Mouse (Mus musculus) layer of hippocampus, adult 9-10 months (tissue): Measurements from ENCODE around the gene Drap1.

ENCODE experiments used
- DNase-seq: peaks from one replicate; pipeline ENCODE4 v3.0.0; 2022; ENCODE audit warnings: low spot score

The Drap1 gene

DNA sequence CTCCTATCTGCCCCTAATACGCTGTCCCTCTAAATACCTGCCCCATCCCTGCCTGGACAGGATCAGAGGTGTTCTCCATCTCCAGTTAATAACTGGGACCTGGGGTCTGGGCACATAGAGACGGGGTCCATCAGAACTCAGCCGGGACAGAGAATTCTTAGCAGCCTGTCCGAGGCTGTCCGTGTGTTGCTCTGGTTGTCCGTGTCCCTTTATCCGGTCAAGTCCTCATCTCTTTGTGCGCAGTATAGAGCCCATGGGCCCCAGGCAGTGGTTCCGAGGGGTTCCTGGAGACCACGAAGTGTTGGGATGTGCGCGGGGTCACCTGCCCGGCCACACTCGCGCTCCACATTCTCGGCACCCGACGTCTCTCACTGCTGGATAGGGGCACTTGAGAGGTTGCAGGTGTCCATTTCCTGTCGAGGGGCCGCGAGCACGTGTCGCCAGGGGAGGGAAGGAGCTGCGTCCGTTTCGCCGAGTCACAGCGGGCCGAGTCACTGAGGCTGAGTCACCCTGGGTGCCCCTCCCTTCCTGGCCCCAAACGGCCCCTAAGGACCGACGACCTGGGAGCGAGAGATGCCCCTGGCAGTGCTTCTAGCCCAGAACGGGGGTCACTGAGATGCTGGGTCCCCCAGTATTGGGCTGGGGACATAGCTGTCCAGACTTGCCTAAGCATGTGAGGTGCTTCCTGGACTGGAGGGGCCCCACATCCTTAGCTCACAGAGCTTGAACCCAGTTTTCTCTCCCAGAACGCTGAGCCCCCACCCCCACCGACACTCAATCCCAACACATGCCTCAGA is 23.8 kb upstream of the Drap1 start:
- no peak for DNase-seq

DNA sequence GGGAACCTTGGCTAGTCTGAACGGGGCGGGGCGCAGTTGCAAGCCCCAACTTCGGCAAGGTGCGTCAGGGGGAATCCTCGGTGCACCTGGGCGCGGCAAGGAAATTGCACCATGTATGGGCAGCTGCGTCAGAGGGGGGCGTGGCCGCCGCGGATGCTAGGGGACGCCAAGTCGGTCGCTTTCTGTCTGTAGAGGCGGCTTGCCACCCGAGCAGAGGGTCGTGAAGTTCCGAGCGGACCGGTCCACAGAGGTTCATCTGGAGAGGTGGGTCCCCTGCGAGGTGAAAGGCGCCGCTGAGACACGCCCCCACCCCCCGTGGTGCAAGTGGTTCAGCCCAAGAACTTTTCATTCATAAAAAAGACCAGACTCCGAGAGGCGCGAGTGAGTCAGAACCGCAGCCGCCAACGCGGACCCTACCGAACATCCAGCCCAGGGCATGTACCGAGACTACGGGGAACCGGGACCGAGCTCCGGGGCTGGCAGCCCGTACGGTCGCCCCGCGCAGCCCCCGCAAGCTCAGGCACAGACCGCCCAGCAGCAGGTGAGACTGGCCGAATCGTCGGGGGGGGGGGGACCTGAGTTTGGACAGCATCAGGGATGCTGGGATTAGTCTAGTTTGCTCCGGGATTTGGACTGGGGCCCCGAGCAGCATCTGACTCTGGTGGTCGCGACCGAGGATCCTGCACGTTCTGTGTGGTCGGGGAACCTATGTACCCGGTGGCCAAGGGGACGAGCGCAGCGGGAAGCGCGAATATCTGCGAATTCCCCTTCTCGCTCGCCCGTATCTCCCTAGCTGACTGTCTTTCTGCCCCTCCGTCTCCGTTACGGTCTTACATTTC is 23.0 kb upstream of the Drap1 start, which contains the start of gene Fosl1:
Fosl1 (plus strand) TSS at position 33 of the 839 bp plus-strand sequence.
- DNase-seq, result no peak

- no peak for DNase-seq
Measured at GRCm38 (mm10) chr19:5445747-5446146, 21.0 kb upstream of the Drap1 start.

GRCm38 (mm10) chr19:5444954-5445353 is 20.2 kb upstream of the Drap1 start:
- DNase-seq, result no peak

DNA sequence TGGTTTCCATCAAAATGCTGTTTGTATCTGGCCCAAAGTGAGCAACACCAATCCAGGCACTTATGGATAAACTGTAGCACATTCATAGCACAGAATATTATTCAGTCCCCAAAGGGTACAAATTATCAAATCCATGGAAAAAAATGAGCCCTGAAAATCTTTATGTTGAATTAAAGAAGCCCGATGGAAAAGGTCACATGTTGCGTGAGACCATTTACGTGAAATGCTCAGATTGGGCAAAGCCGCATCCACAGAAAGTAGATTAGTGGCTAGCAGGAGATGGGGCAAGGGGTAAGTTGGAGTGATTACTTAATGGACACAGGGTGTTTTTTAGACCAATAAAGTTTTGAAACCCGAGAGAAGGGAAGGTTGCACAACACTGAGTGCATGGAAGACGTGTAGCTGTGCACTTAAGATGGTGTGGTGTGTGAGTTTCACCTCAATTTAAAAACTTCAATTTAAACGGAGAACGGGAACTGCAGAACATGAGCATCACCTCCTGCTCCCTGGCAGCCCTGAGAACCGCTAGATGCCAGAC is 19.7 kb upstream of the Drap1 start:
- no peak for DNase-seq

- no peak for DNase-seq
Measured at GRCm38 (mm10) chr19:5433951-5434350, 9.2 kb upstream of the Drap1 start.

- DNase-seq, result no peak
Measured at GRCm38 (mm10) chr19:5432992-5433852, 8.4 kb upstream of the Drap1 start.

DNA sequence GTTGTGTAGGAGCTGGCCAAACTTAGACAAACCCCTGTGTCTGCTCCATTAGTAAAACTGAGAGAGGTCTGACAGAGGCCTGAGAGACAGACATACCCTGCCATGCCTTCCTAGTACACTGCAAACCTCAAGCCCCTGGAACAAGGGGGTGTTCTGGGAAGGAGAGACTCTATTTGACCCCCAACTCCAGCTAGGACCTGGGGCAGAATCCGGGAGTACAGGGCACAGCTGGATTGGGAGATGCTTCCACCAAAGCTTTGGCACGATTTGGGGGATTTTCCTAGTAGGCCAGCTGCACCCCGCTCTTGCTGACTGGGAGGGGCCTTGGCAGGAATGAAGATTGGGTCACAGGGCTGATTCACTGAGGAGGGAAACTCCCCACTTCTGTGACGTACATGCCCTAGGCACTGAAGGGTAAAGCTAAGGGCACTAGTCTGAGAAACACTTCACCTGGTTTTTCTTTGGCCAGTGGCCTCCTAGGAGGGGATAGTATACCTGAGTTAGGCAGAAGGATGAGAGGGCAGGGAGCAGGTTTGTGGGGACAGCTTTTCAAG is 7.2 kb upstream of the Drap1 start:
- DNase-seq, result no peak

- DNase-seq, result no peak
Measured at GRCm38 (mm10) chr19:5430408-5430807, 5.6 kb upstream of the Drap1 start.

DNA sequence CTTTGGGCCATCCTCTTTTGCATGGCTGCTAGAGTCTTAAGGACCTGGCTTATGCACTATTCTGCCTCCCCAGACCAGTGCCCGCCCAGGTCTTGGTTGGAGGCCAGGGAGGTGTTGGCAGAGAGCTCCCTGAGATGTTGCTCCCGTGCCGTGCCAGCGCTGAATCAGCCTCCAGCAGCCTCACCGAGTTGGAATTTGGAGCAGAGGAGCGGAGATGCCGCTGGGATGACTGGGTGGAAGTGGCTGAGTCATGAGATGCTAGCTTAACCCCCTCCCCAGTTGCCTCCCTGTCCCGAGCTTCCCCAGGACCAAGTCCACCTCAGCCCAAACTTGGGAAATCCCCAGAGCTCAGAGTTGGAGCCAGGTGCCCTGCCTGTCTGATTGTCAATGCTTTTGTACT is 5.0 kb upstream of the Drap1 start:
- DNase-seq, result no peak

GRCm38 (mm10) chr19:5429219-5429618 is 4.4 kb upstream of the Drap1 start:
- no peak for DNase-seq

GRCm38 (mm10) chr19:5428083-5428482 is 3.3 kb upstream of the Drap1 start:
- DNase-seq, result no peak

DNA sequence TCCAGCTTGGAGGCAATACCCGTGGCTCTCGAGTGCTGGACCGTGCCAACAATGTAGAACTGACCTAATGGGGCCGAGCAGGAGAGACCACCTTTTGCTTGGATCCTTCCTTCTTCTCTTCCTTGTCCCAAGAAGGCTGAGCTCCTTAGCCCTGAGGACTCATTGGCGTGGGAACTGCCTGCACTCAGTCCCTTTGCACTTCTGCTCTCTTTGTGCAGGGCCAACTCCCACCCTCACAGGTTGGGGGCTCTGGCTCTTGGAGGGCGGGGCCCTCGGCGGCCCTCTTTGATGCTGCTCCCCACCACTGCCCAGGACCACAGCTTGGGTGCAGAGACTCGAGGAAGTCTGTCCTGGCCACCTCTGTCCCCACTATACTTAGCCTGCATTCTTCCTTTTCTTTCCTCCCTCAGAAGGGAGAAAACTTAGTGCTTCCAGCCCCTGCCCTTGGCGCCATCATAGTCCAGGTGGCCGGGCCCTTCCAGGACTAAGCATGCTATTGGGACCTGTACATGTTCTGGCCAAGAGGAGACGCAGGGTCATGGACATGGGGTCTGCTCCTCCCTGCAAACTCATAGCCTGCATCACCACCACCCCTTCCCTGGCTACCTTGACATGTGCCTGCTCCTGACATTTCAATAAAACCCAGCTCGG is 2.0 kb upstream of the Drap1 start:
- DNase-seq, result no peak

GRCm38 (mm10) chr19:5425906-5426565 is 1.3 kb upstream of the Drap1 start:
- DNase-seq, result no peak

GRCm38 (mm10) chr19:5424092-5424781 is 542 bp downstream of the Drap1 start:
- no peak for DNase-seq

DNA sequence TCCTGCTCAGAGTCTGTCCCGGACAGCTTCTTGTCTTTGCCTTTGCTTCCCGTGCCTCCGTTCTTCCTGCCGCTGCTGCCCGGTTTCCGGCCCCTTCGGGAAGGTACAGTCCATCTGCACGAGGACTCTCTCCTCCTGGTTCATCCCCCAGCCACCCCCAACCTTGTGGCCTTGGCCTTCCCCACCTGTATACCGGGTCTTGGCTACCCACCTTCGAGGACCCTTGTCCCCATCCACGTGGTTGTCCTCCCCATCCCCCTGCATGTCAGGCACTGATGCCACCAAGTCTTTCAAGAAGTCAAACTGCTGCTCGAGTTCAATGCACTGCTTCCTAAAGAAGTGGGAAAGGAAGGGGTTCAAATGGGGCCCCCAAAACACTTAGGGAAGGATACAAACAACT is 1.2 kb downstream of the Drap1 start:
- no peak for DNase-seq

DNA sequence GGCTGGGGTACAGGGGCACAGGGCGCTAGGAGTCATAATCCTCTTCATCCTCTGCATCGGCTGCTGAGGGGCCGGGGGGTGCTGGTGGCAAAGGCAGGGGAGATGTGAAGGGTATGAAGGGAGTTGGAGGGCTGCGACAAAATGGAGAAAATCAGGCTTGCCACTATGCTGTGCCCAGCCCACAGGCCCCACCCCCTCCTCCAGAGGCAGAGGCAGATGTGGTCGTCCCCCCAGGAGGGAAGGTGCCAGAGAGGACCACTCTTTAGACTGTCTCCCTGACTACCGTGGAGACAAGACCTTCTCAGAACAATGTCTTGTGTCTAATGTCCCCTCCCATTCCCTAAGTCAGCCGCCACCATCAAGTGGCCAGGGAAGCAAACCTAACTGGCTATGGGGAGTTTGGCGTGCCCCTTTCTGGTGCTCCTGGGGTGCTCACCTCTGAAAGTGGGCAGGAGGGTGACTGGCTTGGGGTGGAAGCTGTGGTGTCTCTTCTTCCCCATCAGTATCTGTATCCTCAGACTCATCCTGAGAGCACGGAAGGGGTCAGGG is 1.8 kb downstream of the Drap1 start:
- DNase-seq, result no peak

GRCm38 (mm10) chr19:5422267-5422666 is 2.5 kb downstream of the Drap1 start:
- no peak for DNase-seq

GRCm38 (mm10) chr19:5421784-5422183 is 3.0 kb downstream of the Drap1 start:
- no peak for DNase-seq

GRCm38 (mm10) chr19:5420579-5420978 is 4.2 kb downstream of the Drap1 start:
- no peak for DNase-seq
